Mouse (Mus musculus) kidney, embryonic 16.5 days (tissue): ENCODE measurements around the gene Cdc20. TPM values are rescaled to one million over a fixed set of nuclear protein-coding genes. Genes with fewer than 3 reads are reported as not detected.

Source experiments
- ATAC-seq: fragments of 200-750 bp; cut with Nextera tagmentation; 2 replicates; pipeline ENCODE4 v1.8.0; 2017; ENCODE audit warnings: moderate TSS enrichment; ENCODE audit not compliant: low FRiP score, low TSS enrichment
- H3K27ac ChIP-seq: fragments of 300-500 bp; sonication (generic); 2 replicates; pipeline ENCODE4 v1.5.1; 2014; ENCODE audit warnings: low read length
- H3K27me3 ChIP-seq: fragments of 300-500 bp; sonication (generic); 2 replicates; pipeline ENCODE4 v1.6.1; 2014; ENCODE audit warnings: low read length, control low read depth, mixed read lengths; ENCODE audit not compliant: insufficient read depth
- H3K36me3 ChIP-seq: fragments of 300-500 bp; sonication (generic); 2 replicates; pipeline ENCODE4 v1.6.1; 2014; ENCODE audit warnings: low read length, control low read depth, mixed read lengths; ENCODE audit not compliant: insufficient read depth
- H3K4me1 ChIP-seq: fragments of 300-500 bp; sonication (generic); 2 replicates; pipeline ENCODE4 v1.6.1; 2014; ENCODE audit warnings: low read length, control low read depth, mixed read lengths; ENCODE audit not compliant: insufficient read depth
- H3K4me2 ChIP-seq: fragments of 300-500 bp; sonication (generic); replicated peaks from 2 replicates; pipeline ENCODE4 v1.6.1; 2014; ENCODE audit warnings: low read depth, low read length
- H3K4me3 ChIP-seq: fragments of 300-500 bp; sonication (generic); 2 replicates; pipeline ENCODE4 v1.5.1; 2014; ENCODE audit warnings: mild to moderate bottlenecking, low read length
- H3K9ac ChIP-seq: fragments of 300-500 bp; sonication (generic); replicated peaks from 2 replicates; pipeline ENCODE4 v1.6.1; 2014; ENCODE audit warnings: low read length
- H3K9me3 ChIP-seq: fragments of 300-500 bp; sonication (generic); 2 replicates; pipeline ENCODE4 v1.6.1; 2016; ENCODE audit warnings: low read length, control low read depth
- WGBS: fragments of 180-500 bp; shearing (Covaris S2); extraction: QIAGEN DNeasy Blood & Tissue Kit; methylation state at CpG from one replicate; pipeline ENCODE4 v1.1.7; 2014; 5-methylcytosine and 5-hydroxymethylcytosine counted together
- polyA plus RNA-seq: library from polyadenylated mRNA; unstranded; fragments of >200 nt; fragmentation: Nextera tagmentation; extraction: Ambion mirVana; gene quantifications from 2 replicates; pipeline ENCODE4 v1.2.1, GENCODE M21; 2015

The Cdc20 gene
- polyA plus RNA-seq, 1 experiment from 2014 or later, result 293 TPM

GRCm38 (mm10) chr4:118401918-118402317 lies 35.2 kb downstream of the Cdc20 start:
- Histone ChIP-seq H3K4me3 (no peak overlapping the region), H3K27me3 (no peaks in the 10 kb centered on the region), H3K4me1 (no peaks in the 10 kb centered on the region), H3K9ac (no peak overlapping the region), H3K27ac (no peak overlapping the region), H3K9me3 (no peaks in the 10 kb centered on the region), H3K36me3 (peaks cover 58% of the 10 kb centered on the region), H3K4me2 (no peak overlapping the region)
- no peak for ATAC-seq
- 81% methylated on average over 5 of the region's 5 CpGs for WGBS

- no peak for ATAC-seq
- Histone ChIP-seq H3K9ac (no peak overlapping the region), H3K4me3 (no peak overlapping the region), H3K9me3 (no peaks in the 10 kb centered on the region), H3K27me3 (no peaks in the 10 kb centered on the region), H3K27ac (no peak overlapping the region), H3K36me3 (peaks cover 60% of the 10 kb centered on the region), H3K4me1 (no peaks in the 10 kb centered on the region), H3K4me2 (no peak overlapping the region)
- 87% methylated on average over 3 of the region's 3 CpGs for WGBS
Measured at GRCm38 (mm10) chr4:118401421-118401820, 35.7 kb downstream of the Cdc20 start.

GRCm38 (mm10) chr4:118398400-118398799 lies 38.8 kb downstream of the Cdc20 start:
- H3K36me3 ChIP-seq, result peaks cover 69% of the 10 kb centered on the region

GRCm38 (mm10) chr4:118396433-118396832 lies 40.7 kb downstream of the Cdc20 start:
- ATAC-seq, result no peak
- peaks cover 75% of the 10 kb centered on the region for H3K36me3 ChIP-seq
- WGBS, result 60% methylated on average over 3 of the region's 3 CpGs

More at GRCm38 (mm10) chr4:118398400-118398799, 38.8 kb downstream of the Cdc20 start:
- H3K4me1 ChIP-seq, result no peaks in the 10 kb centered on the region
- no peaks in the 10 kb centered on the region for H3K27me3 ChIP-seq
- H3K4me2 ChIP-seq, result no peak overlapping the region
- no peak for ATAC-seq
- no peak overlapping the region for H3K4me3 ChIP-seq
- H3K27ac ChIP-seq, result no peak overlapping the region
- WGBS, result 92% methylated on average over 6 of the region's 6 CpGs
- no peak overlapping the region for H3K9ac ChIP-seq
- no peaks in the 10 kb centered on the region for H3K9me3 ChIP-seq

GRCm38 (mm10) chr4:118395289-118395688 lies 41.9 kb downstream of the Cdc20 start:
- WGBS, result 72% methylated on average over 4 of the region's 4 CpGs
- peaks cover 78% of the 10 kb centered on the region for H3K36me3 ChIP-seq
- H3K9ac ChIP-seq, result no peak overlapping the region
- no peaks in the 10 kb centered on the region for H3K27me3 ChIP-seq
- no peak overlapping the region for H3K4me3 ChIP-seq
- H3K9me3 ChIP-seq, result no peaks in the 10 kb centered on the region
- no peaks in the 10 kb centered on the region for H3K4me1 ChIP-seq
- ATAC-seq, result no peak
- H3K4me2 ChIP-seq, result no peak overlapping the region
- no peak overlapping the region for H3K27ac ChIP-seq

More at GRCm38 (mm10) chr4:118396433-118396832, 40.7 kb downstream of the Cdc20 start:
- Histone ChIP-seq H3K4me2 (no peak overlapping the region), H3K27ac (no peak overlapping the region), H3K4me1 (no peaks in the 10 kb centered on the region), H3K9me3 (no peaks in the 10 kb centered on the region), H3K4me3 (no peak overlapping the region), H3K9ac (no peak overlapping the region), H3K27me3 (no peaks in the 10 kb centered on the region)

GRCm38 (mm10) chr4:118394505-118394904 lies 42.6 kb downstream of the Cdc20 start:
- H3K4me1 ChIP-seq, result no peaks in the 10 kb centered on the region

GRCm38 (mm10) chr4:118390146-118390545 lies 47.0 kb downstream of the Cdc20 start:
- no peak overlapping the region for H3K4me3 ChIP-seq
- ATAC-seq, result no peak
- H3K4me1 ChIP-seq, result no peaks in the 10 kb centered on the region
- no peaks in the 10 kb centered on the region for H3K27me3 ChIP-seq
- no peak overlapping the region for H3K4me2 ChIP-seq
- no peak overlapping the region for H3K27ac ChIP-seq
- no peaks in the 10 kb centered on the region for H3K9me3 ChIP-seq
- peaks cover 86% of the 10 kb centered on the region for H3K36me3 ChIP-seq
- 87% methylated on average over 11 of the region's 11 CpGs for WGBS
- H3K9ac ChIP-seq, result no peak overlapping the region

More at GRCm38 (mm10) chr4:118394505-118394904, 42.6 kb downstream of the Cdc20 start:
- peaks cover 77% of the 10 kb centered on the region for H3K36me3 ChIP-seq
- no peak overlapping the region for H3K9ac ChIP-seq
- H3K27me3 ChIP-seq, result no peaks in the 10 kb centered on the region
- WGBS, result 90% methylated on average over 6 of the region's 6 CpGs
- H3K9me3 ChIP-seq, result no peaks in the 10 kb centered on the region
- H3K27ac ChIP-seq, result no peak overlapping the region
- no peak overlapping the region for H3K4me3 ChIP-seq
- no peak for ATAC-seq
- H3K4me2 ChIP-seq, result no peak overlapping the region

- WGBS, result 91% methylated on average over 8 of the region's 8 CpGs
- no peak for ATAC-seq
- Histone ChIP-seq H3K4me3 (no peak overlapping the region), H3K4me2 (no peak overlapping the region), H3K27me3 (no peaks in the 10 kb centered on the region), H3K27ac (no peak overlapping the region), H3K9ac (no peak overlapping the region), H3K4me1 (no peaks in the 10 kb centered on the region), H3K36me3 (peaks cover 89% of the 10 kb centered on the region), H3K9me3 (no peaks in the 10 kb centered on the region)
Measured at GRCm38 (mm10) chr4:118387316-118387715, 49.8 kb downstream of the Cdc20 start.

GRCm38 (mm10) chr4:118383271-118383670 lies 53.9 kb downstream of the Cdc20 start:
- 86% methylated on average over 7 of the region's 7 CpGs for WGBS
- Histone ChIP-seq H3K36me3 (peaks cover 90% of the 10 kb centered on the region), H3K27me3 (no peaks in the 10 kb centered on the region), H3K4me2 (no peak overlapping the region), H3K4me1 (no peaks in the 10 kb centered on the region), H3K27ac (no peak overlapping the region), H3K4me3 (no peak overlapping the region), H3K9me3 (no peaks in the 10 kb centered on the region), H3K9ac (no peak overlapping the region)
- ATAC-seq, result no peak
